Mouse (Mus musculus): Measurements from ENCODE around the gene Dntt.

The Dntt gene

DNA sequence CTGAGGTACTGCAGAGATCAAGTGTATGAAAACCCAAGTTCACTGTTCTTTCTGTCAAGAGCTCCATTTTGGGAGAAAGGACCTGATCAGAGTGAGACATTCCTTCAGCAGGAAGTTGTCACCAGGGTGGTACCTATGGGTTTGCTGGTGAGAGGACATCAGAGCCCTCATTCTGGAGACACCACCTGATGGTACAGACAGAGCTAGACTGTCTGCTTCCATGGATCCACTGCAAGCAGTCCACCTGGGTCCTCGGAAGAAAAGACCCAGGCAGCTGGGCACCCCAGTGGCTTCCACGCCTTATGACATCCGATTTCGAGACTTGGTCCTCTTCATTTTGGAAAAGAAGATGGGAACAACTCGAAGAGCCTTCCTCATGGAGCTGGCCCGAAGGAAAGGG lies at the start of gene Dntt:
Gene Dntt, plus strand, starts transcription at position 57 of the 400 bp plus-strand sequence.
- no peak for DNase-seq

DNA sequence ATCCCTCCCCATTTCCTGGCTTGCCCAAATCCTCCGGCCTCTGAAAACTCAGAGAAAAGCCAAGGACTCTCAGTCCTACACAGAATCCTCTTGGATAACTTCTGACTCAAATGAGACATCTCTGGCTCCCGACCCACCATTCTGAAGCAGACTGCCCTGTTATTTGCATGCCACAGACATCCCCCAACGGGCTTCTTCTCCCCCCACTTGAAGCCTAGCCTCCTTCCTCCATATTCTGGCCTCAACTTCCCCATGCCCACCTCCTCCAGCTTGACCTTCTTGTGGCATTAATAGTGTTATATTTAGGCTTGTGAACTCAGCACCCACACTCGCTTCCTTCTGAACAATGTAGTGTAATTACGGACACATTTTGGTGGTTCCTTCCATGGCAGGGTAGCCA lies 48.4 kb upstream of the Dntt start:
- DNase-seq = no peak

DNA sequence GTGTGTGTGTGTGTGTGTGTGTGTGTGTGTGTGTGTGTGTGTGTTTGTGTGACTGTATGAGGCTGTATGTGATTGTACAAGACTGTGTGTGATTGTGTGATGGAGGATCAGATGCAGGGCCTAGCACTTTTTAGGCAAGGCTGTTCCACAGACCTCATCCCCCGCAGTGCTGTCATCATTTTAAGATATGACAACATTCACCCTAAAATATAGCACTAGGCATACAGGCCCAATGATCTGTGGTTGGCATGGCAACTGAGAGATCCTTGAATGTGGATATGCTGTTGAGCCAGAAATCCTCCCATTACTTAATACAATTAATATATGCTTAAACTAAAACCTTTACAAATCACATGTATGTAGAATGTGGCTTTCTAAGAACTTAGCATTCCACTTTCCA lies 44.5 kb upstream of the Dntt start:
- no peak for DNase-seq

DNA sequence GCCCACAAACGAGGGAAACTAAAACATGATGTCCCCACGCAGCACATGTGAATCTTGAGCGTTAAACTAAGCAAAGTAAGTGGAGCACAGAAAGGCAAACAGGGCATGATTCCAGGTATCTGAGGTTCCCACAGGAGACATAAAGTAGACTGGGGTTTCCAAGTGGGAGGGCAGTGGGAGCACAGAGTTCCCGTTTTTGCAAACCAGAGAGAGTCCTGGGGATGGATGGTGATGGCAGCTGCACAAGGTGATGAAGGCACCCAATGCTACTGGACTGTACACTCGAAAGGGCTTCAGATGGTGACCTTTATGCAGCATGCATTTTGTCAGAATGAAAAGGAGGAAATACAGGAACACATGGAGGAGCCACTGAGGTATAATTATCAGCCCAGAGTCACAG lies 40.2 kb upstream of the Dntt start:
- no peak for DNase-seq

DNA sequence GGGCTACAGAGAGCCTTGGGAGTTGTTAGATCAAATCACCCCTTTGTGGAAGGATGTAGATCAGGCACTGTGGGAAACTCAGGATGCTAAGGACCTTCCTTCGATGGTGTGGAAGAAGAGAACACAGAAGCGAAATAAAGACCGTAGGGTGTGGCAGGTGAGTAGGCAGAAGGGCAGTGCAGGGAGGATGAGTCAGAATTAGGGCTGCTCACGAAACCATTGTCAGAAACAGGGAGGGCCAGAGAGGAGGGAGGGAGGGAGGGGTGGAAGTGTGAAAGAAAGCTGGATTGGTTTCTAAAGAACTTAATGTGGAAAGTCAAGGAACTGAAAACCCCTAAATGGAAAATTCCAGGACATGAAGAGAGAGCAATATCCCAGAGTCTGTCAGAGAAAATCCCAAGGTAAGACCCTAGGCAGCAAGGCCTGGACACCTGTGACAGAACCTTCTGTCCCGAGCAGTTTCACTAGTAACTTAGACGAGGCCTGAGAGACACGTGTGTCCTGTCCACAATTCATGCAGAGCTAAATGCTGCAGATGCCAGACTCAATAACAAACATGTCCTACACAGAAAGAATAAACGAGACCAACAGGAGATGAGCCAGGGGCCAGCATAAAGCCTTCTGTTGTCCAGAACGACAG lies 39.0 kb upstream of the Dntt start:
- peak; percentile 33 to 42 for DNase-seq

DNA sequence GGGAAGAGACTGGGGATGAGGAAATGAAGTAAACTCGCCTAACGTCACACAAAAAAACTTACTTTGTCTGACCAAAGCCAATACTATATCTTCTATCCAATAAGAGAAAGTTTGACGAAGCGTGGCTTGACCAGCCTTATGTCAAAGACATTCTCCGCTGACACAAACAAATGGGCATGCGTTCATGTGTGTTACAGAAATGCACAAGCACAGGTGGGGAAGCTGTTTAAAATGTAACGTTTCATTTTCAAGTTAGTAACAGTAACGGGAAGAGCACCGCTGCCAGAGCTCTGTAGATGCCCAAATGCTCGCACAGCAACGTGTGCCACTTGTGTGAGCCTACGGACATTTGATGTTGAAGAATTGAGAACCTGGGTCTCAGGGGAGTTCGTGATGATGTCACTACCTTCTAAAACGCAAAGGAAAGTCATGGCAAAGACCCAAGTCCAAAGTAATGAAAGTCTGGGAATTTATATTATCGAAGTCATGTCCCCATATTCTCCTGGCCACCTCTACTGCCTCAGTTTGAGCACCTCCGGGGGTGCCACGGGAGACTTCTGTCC lies 38.2 kb upstream of the Dntt start:
- DNase-seq = peak; percentile 50 to 54

DNA sequence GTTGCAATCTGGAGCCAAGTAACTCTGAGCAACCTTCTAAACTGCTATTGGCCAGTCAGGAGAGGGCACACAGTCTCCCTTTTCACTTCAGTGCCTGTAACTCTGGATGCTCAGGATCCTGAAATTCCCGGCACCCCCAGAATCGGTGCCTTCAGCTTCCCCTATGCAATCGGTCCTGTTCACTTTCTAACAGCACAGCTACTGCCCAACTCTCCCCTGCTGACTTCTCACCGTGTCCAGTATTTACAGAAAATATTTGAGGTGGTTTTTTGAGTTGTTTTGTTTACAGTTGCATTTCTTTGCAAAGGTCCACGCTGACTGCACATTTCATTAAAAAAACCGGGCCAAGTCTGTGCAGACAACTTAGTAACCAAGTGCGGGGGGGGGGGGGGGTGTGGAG lies 37.4 kb upstream of the Dntt start:
- DNase-seq = peak in 1 of 2 experiments; percentile 32

DNA sequence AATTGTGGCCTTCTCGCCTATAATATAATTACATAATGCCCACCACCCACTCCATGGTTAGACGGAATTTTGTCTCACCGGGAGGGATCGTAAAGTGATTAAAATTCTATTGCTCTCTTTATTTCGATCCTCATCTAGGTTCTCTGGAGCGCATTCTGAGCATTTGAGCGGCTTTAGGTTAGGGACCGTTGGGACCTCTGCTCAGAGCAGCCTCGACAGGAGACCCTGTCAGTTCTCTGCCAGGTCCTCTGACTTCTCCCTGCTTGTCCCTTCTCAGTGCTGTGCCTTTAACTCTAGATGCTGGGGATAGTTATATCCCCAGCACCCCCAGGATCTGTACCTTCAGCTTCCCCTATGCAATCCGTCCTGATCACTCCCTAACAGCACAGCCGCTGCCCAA lies 37.0 kb upstream of the Dntt start:
- no peak for DNase-seq

DNA sequence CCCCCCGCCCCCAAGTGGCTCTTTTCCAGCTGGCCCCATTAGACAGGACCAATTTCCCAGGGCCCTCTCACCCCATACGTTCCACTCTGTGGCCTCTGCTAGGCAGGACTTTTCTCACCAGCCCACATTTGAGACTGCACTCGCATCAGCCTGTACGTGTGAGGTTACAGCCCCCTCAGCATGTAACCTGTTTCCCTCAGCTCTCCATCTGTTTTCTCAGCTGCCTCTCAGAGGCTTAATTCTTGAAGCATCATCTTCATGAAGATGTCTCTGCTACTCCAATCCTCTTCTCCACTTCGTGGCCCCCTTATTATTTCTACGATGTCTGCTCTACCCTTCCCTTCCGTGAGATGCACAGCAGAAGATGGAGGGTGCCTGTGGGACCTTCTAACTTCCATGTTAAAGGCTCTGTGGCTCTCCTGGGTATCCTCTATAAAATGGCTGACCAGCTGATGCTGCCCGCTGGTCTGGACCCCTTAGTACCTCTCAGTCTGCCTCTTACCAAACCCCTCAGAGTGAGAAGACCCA lies 36.5 kb upstream of the Dntt start:
- DNase-seq = peak in 1 of 2 experiments; percentile 27

DNA sequence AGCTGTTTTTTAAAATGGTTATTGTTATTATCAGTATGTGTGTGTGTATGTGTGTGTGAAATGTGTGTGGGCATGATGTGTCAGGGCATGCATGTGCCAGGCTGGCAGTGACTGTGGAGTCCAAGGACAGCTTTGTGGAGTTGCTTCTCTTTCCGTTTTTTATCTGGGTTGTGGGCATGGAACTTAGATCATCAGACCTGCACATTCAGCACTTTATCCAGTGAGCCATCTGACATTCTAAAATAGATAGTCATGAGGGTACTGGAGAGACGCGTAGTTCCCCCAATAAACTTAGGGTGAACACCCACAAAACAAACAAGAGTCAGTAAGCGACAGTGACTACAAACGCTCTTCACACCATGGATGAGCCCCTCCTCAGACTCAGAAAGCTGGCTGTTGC lies 35.7 kb upstream of the Dntt start:
- DNase-seq = no peak

DNA sequence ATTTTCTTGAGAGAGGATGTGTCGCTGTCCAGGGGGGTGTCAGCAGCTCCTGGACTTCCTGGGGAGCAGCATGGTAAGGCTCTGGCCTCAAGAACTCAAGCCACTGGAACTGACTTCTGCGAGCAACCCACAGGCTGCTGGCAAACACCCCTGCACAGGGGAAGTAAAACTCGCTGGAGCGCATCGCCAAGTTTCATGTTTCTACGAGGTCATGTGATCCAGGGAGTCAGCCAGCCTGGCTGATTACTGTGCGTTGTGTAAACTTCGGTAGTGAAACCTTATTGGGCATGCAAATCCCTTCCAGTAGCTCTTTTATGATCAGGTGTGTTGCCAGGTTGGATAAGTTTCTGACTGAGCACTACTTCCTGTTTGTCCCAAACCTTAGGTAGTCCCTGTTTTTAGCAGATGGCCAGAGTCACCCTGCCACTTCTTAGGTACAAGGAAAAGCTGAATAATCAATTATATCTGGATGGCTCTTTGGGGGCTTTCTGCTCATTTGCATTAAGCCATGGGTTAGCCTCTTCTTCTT lies 35.0 kb upstream of the Dntt start, which contains the start of gene Blnk:
Gene Blnk, minus strand, starts transcription at position 479 of the 529 bp plus-strand sequence.
- peak; percentile 87 to 90 for DNase-seq

DNA sequence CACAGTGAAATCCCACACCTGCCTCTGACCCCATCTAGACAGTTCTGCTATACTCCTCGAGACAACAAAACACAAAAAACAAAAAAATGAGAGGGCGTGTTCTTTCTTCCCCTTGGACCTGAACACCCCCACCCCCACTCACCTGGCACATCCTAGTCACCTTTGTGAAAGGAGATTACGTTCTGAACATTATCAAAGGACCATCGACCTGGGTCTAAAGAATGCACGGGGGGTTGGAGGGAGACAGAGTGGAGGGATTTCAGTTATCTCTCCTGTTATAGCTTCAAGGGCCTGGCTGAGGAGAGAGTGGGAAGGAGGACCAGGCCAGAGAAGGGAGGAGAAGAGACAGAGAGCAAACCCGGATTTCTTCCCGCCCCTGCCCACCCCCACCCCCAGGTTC lies 34.2 kb upstream of the Dntt start:
- no peak for DNase-seq

DNA sequence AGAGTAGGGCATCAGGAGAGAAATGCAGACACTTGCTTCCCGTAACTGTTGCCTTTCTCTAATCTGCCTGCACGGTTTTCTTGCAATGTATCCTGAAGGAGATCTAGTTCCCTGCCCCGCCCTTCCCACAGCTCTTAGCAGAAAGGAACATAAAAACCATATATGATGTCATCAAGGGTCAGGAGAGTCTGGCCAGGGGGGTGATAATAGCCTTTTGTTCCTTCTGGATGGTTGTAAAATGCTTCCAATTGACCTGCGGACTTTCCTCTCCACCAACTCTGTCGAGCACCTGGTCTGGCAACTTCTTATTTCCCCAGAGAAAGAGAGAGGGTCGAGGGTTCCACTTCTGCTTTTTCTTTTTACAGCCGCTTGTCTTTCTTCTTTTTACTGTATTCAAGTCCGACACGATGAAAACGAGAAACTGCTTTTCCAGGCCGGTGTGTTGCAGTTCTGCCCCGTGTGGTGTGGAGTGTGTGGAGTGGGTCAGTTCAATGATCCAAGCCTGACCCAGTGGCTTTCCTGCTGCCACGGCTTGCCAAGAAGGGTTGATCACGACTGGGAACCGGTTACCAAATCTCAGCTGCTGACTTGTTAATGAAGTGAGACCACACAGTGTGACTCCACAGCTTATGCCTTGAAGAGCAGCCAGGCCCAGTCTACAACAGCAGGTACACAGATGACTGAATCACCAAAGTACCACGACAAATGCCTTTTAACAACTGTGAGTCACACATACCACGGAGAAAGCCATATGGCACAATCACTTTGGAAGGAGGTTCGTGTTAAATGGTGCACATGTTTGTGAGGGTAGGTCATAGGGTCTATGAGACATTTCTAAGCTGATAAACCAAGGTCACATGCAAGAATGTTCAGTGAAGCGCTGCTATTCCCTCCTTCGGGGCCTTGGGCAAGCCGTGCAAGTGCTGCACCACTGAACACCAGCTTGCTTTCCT lies 33.4 kb upstream of the Dntt start:
- peak; percentile 77 to 78 for DNase-seq

DNA sequence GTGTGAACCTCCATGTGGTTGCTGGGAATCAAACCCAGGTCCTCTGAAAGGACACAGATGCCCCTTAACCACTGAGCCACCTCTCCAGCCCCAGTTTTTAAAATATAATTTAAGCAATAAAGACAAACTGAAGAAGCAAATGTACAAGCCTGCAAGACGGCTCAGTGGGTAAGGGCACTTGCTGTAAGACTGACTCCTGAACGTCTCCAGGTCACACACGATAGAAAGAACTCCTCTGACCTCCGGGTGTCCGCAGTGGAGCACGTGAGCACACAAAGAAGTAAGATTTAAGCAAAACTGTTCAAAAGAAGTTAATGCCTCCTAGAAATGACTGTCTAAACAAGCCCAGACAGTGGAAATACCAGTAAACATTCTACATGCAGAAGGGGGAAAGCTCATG lies 32.4 kb upstream of the Dntt start:
- no peak for DNase-seq

DNA sequence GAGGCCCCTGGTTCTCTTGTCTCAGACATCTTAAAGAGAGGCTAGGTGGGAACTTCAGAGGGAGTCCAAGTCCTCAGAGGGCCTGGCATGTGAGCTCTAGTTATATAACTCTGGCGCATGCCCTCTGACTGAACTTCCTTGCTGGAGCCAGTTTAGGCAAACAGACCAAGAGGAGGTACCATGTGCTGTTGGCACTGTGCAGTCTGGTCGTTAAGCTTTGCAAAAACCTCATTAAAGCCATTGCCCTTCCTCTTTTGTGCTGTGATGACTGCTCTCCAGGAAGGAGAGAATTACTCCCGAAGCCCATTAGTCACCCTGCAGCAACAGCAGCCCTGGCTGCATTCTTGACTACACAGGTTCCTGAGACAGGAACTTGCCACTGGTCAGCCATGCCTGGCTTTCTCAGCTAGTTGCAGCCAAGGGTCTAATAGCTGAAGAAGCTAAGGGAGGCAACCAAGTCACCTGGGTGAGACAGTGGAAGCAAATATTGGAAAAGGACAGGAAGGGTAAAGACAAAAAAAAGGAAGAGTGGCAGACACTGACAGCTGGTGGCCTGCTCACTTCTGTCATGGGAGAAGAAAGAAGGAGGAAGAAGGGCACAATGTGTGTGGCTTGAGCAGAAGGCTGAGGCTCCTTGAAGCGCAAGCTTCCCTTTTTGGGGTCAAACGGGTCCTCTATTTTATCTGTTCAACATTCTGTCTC lies 30.5 kb upstream of the Dntt start:
- DNase-seq = peak; percentile 60 to 62

DNA sequence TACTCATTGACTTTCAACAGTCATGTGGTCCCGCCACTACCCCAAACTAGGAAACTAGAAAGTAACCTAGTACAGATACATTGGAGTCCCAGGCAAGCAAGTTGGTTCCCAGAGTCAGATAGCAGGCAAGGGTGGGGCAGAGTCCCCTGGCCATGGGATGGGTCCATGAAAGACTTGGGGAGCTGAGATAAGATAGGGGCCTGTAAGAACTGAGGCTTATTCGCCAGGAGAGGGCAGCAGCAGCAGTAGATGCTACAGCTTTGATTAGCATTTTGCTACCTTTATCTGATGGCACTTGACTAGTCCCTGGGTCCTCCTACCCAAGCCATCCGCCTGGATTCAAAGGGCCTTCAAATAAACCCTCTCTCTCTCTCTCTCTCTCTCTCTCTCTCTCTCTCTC lies 29.5 kb upstream of the Dntt start:
- DNase-seq = peak; percentile 54 to 60

DNA sequence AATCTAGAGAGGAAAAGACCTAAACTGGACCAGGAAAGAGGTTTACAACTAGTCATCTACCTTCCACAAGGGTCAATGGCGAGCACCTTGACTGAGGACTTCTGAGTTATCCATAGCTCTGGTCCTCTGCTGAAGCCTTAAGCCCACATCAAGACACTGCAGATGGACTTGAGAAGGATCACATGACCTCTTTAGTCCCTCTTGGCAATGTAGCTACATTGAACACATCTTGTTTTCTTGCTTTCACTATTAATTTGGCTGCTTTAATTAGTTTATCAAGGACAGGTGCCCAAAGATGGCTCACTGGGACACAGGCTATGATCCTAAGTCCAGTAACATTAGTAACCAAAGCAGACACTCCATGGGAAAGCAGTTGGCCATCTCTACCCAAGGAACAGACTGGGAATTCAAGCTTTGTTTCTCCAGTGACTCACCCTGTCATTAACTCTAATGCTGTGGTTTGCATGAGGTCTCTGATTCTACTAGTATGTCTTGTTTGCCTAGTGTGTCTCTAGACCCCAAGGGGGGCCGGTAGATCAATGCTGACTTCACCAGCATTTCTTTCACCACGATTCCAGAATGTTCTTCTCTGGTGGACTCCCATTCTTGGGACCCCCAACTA lies 25.3 kb upstream of the Dntt start:
- no peak for DNase-seq

DNA sequence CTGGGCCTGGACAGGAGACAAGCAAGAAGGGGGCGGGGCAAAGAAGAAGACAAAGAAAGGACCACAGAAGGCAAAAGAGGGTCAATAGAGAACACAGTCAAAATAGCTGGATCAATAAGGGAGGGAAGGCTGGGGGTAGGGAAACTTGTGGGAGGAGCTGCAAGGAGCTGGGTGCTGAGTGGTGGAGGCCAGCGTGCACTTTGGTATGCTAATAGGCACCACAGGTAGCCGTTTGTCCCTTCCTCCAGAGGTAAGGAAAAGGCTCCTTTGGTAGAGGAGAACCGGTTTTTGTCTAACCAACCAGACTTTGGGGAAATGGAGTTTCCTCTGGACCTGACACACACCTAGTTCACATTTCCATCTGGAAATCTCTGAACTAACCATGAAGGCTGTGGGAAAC lies 22.5 kb upstream of the Dntt start:
- no peak for DNase-seq

DNA sequence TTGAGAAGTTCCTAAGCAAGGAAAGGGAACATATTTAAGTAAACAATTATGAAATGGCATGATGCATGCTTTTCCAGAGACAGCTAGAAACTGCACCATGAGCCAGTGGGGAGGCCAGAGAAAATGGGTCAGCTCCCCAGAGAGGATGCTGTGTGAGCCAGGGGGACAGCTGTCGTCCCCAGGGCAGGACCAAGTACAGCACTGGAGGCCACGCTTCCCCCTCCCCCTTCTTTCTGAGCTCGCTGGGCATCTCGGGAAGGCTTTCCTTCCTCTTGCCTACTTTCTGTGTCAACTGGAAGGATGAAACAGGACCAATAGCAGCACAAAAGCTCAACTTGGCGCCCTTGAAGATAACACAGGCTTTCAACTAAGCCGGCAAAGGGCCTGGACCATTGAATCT lies 21.7 kb upstream of the Dntt start:
- DNase-seq = no peak

DNA sequence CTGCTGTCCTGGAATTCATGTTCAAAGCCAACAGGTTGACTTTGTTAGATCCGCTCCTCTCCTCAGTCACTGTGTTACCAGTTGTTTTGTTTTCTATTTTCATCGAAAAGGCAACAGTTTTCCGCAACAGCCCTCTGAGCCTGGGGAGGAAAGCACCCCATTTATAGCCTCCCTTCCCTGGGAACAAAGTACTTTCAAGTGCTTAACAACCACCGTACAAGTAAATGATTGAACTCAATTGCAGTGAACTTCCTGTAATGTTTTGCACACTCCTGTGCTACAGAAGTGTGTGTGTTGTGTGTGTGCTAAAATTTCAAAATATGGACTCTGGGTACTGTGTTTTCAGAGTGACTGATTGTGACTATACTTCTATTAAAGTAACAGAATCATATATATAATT lies 21.3 kb upstream of the Dntt start:
- DNase-seq = no peak

DNA sequence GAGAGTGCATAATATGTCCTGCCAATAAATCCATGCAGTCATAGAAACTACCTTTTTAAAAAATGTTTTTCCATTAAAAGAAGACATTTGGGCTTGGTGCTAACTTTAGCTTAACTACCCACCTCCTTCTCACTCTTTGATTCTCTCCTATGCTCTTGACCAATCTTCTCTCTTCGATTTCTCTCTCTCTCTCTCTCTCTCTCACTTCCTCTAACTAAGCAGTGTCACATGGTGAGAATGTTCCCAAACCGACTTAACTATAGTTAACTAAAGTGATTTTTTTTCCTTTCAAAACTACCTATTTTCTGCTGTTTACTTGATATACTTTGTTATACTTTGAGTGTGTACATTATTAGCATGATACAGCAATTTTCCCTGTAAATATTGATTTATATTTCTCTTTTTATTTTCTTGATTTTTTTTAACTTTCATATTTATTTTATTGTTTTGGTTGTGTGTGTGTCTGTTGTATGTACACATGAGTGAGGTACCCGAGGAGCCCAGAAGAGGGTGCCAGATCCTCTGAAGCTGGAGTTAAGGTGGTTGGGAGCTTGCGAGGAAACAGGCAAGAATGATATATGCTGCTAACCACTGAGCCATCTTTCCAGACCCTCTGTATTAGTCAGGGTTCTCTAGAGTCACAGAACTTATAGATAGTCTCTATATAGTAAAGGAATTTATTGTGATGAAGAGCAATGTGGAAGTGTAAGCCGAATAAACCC lies 20.2 kb upstream of the Dntt start:
- peak in 1 of 2 experiments; percentile 59 for DNase-seq

DNA sequence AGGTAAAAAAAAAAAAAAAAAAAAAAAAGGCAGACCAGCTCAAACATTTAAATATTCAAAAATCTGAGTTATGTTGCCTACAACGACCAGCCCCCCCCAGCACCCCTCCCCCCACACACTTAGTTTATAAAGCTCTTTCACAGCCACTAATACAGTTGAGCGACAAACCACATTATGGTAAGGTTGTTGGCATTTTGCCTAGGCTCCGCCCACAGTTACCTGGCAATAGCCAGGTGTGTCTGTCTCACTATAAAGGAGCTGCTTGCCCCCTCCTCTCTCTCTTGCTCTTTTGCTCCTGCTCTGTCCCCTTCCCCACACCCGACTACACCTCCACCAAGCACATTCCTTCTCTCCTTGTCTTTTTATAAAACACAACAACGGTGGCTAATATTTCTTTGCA lies 17.4 kb upstream of the Dntt start:
- DNase-seq = no peak

Data from B cell, adult 2 months (primary cell).